Mouse (Mus musculus) hindbrain, postnatal 0 days (tissue): ENCODE results near the gene Narfl. TPM values are rescaled to one million over a fixed set of nuclear protein-coding genes. Genes with fewer than 3 reads are reported as not detected.
A peak's percentile ranks its signal among the peaks of the same experiment; 100 is the strongest.
"Not testable (repeated sequence)": the region's sequence is repeated elsewhere in the genome, so short reads cannot be mapped to it uniquely, and the experiment has no call there.

Experiments
- ATAC-seq: fragments of 200-750 bp; cut with Nextera tagmentation; 2 replicates; pipeline ENCODE4 v1.8.0; 2017; ENCODE audit warnings: mild to moderate bottlenecking, moderate TSS enrichment, moderate library complexity
- DNase-seq: peaks from one replicate; pipeline ENCODE4 v3.0.0-alpha.2; 2015; ENCODE audit warnings: low spot score
- H3K27ac ChIP-seq: fragments of 300-500 bp; sonication (generic); 2 replicates; pipeline ENCODE4 v1.5.1; 2014; ENCODE audit warnings: mild to moderate bottlenecking
- H3K27me3 ChIP-seq: fragments of 300-500 bp; sonication (generic); 2 replicates; pipeline ENCODE4 v1.6.1; 2014; ENCODE audit warnings: low read length, mixed read lengths; ENCODE audit not compliant: insufficient read depth
- H3K36me3 ChIP-seq: fragments of 300-500 bp; sonication (generic); 2 replicates; pipeline ENCODE4 v1.6.1; 2014; ENCODE audit warnings: low read length, mixed read lengths; ENCODE audit not compliant: insufficient read depth
- H3K4me1 ChIP-seq: fragments of 300-500 bp; sonication (generic); 2 replicates; pipeline ENCODE4 v1.6.1; 2014; ENCODE audit warnings: antibody characterized with exemption, low read length, mixed read lengths; ENCODE audit not compliant: insufficient read depth
- H3K4me2 ChIP-seq: fragments of 300-500 bp; sonication (generic); 2 replicates; pipeline ENCODE4 v1.6.1; 2014; ENCODE audit warnings: low read depth, mild to moderate bottlenecking, low read length, moderate library complexity, mixed read lengths
- H3K4me3 ChIP-seq: fragments of 300-500 bp; sonication (generic); 2 replicates; pipeline ENCODE4 v1.5.1; 2014; ENCODE audit warnings: low read length
- H3K9ac ChIP-seq: fragments of 300-500 bp; sonication (generic); replicated peaks from 2 replicates; pipeline ENCODE4 v1.6.1; 2014; ENCODE audit warnings: mild to moderate bottlenecking, low read length, moderate library complexity, mixed read lengths
- H3K9me3 ChIP-seq: fragments of 300-500 bp; sonication (generic); 2 replicates; pipeline ENCODE4 v1.6.1; 2016; ENCODE audit warnings: low read length, mixed read lengths
- CTCF ChIP-seq: IDR thresholded peaks from 2 replicates; pipeline ENCODE4 v1.5.1; 2016; ENCODE audit warnings: antibody characterized with exemption, control low read depth, low read depth
- WGBS: fragments of 180-500 bp; shearing (Covaris S2); extraction: QIAGEN DNeasy Blood & Tissue Kit; methylation state at CpG from one replicate; pipeline ENCODE4 v1.1.7; 2014; 5-methylcytosine and 5-hydroxymethylcytosine counted together
- polyA plus RNA-seq: library from polyadenylated mRNA; unstranded; fragments of >200 nt; fragmentation: Nextera tagmentation; extraction: Ambion mirVana; gene quantifications from 2 replicates; pipeline ENCODE4 v1.2.1, GENCODE M21; 2015
- total RNA-seq: library from RNA; depleted of rRNA; stranded (reverse); fragments of >200 nt; gene quantifications from 2 replicates; pipeline ENCODE4 v1.2.3, GENCODE M21; 2014

Gene Narfl
- total and polyA plus RNA-seq, 2 experiments from 2014 or later, result 27.9 to 28.2 TPM

- not testable (repeated sequence) for H3K4me3 ChIP-seq, H3K4me2 ChIP-seq, H3K9me3 ChIP-seq, H3K9ac ChIP-seq, ATAC-seq, H3K27me3 ChIP-seq, H3K27ac ChIP-seq, DNase-seq, H3K36me3 ChIP-seq
- peak; percentile 42 for TF ChIP-seq CTCF
- peaks cover 20% of the 10 kb centered on the region for H3K4me1 ChIP-seq
- WGBS, result 36% methylated on average over 2 of the region's 2 CpGs
Measured at GRCm38 (mm10) chr17:25807452-25807851, 33.9 kb downstream of the Narfl start.

DNA sequence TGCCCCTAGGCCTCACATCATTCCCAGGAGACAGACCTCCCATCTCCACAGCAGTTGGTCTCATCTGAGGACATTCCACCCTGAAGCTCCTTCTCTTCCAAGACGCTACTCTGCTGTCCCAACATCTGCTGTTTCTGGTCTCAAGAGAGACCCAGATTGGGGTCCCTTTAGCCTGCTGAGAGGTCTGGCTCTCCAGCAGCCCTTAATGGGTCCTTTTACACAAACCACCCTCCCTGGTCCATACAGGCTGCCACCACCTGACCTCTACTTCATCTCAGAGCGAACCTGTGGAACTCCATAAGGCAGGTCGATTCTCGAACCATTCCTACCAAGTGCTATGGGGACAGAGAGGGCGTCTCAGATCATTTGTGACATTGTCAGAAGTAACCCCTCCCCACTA, 34.5 kb downstream of the Narfl start:
- Histone ChIP-seq H3K27me3 (no peaks in the 10 kb centered on the region), H3K4me2 (peak overlapping the region; percentile 75), H3K4me1 (peaks cover 20% of the 10 kb centered on the region), H3K9ac (peak overlapping the region; percentile 89), H3K4me3 (peak overlapping the region; percentile 68), H3K36me3 (no peaks in the 10 kb centered on the region), H3K9me3 (no peaks in the 10 kb centered on the region), H3K27ac (peak overlapping the region; percentile 94)
- WGBS, result 28% methylated on average over 5 of the region's 5 CpGs
- no peak for DNase-seq
- no peak for TF ChIP-seq CTCF
- ATAC-seq, result no peak

DNA sequence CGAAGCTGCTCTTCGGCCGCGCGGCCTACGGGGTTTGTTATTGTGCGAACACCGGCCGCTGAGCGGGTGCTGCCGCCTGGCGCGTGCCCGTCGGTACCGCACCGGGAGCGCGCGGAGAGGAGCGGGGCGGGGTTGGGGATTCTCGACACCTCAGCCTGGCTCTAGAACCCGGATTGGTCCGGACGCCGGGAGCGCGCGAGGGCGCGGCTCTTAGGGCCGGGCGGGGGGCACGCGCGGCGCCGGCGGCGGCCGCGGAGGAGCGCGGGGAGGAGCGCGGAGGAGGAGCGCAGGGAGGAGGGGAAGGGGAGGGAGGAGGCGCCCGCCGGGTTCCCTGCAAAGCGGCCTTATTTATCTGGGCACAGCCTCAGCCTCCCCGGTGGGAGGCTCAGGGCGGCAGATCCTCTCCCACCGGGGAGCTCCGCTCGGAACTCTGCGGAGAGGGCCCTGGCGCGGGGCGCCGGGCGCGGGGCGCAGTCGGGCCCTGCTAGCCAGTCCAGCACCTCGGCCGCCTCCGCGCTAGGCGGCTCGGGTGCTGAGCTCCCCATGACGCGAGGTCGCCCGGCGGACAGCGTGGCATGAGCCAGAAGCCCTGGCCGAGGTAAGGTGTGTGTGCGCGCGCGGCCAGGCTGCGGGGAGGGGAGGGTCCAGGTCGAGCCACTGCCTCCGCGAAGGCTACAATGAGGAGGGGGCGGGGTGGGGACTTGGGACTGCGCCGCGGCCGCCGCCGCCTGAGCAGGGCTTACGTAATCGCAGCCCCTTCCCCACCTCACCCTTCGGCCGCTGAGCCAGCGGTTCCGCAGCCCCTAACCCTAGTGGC, 35.4 kb downstream of the Narfl start, which contains the start of gene Fbxl16:
Fbxl16 (plus strand) TSS at position 297 of the 817 bp plus-strand sequence.
- H3K4me1 ChIP-seq, result peaks cover 26% of the 10 kb centered on the region
- H3K27ac ChIP-seq, result peak within 1 kb of the TSS; percentile 94
- WGBS, result under 1% methylated on average over 80 of the region's 100 CpGs
- no peaks in the 10 kb centered on the region for H3K36me3 ChIP-seq
- H3K9me3 ChIP-seq, result no peaks in the 10 kb centered on the region
- H3K27me3 ChIP-seq, result no peaks in the 10 kb centered on the region
- peak; percentile 86 for ATAC-seq
- peak within 1 kb of the TSS; percentile 89 for H3K9ac ChIP-seq
- TF ChIP-seq CTCF, result peak; percentile 49
- peak within 1 kb of the TSS; percentile 75 for H3K4me2 ChIP-seq
- peak within 1 kb of the TSS; percentile 68 for H3K4me3 ChIP-seq
- DNase-seq, result peak; percentile 97

DNA sequence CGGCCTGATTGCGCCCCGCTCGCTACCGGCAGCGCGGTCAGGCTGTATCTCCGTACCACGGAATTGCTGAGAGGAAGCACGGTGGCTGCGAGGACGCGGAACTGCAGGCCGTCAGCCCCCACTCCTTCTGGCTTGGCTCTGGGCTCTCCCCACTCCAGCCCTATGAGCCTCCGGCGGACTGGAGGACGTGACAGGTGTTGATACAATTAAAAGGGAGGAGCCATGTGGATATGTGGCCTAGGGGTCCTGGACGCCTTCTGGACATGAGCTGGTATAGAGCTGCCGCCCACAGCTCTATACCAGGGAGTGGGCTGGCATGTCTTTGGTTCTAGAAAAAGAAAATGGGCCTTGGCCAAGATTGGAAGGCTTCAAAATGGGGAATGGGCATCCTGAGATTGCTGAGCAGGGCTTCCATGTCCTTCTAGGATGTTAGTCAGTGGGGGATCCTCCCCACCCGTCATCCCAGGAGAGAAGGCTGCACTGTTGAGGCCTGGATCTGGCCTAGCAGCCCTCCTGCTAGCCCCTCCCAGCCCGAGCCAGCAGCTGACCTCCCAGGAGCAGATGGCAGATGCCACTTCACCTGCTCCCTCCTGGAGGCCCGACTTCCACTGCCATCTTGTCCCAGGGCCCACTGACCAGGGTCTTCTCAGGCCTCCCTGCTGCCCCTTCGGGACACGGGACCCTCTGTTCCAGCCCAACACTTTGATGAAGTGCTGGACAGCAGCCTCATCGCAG, 36.2 kb downstream of the Narfl start:
- peak; percentile 63 for ATAC-seq
- 6% methylated on average over 24 of the region's 25 CpGs for WGBS

DNA sequence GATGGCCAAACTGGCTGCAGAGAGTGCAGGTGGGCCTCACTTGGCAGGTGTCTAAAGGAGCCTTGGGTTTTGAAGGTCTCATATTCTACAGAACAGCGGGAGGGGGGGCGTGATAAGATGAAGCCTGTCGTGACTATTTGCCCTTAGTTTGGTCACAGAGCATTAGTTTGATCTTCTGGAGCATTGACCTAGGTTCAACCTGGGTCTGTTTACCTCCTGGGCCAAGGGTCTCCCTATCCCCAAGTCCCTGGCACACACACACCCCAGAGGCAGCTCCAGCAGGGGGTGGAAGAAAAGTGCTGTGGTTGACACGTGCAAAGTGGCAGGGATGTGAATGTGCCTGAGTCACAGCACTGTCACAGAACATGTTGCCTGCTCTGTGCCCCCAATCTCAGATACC, 37.3 kb downstream of the Narfl start:
- H3K27ac ChIP-seq, result no peak overlapping the region
- peak overlapping the region; percentile 68; the same call in 1 of the 2 replicates for H3K4me3 ChIP-seq
- H3K36me3 ChIP-seq, result no peaks in the 10 kb centered on the region
- 74% methylated on average over 4 of the region's 4 CpGs for WGBS
- ATAC-seq (no peak), DNase-seq (no peak)
- H3K9me3 ChIP-seq, result no peaks in the 10 kb centered on the region
- no peak for TF ChIP-seq CTCF
- peaks cover 26% of the 10 kb centered on the region for H3K4me1 ChIP-seq
- H3K27me3 ChIP-seq, result no peaks in the 10 kb centered on the region
- H3K4me2 ChIP-seq, result peak overlapping the region; percentile 75
- peak overlapping the region; percentile 89; the same call in 1 of the 2 replicates for H3K9ac ChIP-seq

More for the DNA sequence above, 36.2 kb downstream of the Narfl start:
- DNase-seq, result peak; percentile 61
- Histone ChIP-seq H3K36me3 (no peaks in the 10 kb centered on the region), H3K27me3 (no peaks in the 10 kb centered on the region), H3K4me1 (peaks cover 26% of the 10 kb centered on the region), H3K9ac (peak overlapping the region; percentile 89), H3K4me3 (peak overlapping the region; percentile 68), H3K4me2 (peak overlapping the region; percentile 75), H3K27ac (peak overlapping the region; percentile 94), H3K9me3 (no peaks in the 10 kb centered on the region)
- TF ChIP-seq CTCF, result 0 out of 2 replicates have a peak, but pooled peaks have one; percentile 15

- TF ChIP-seq CTCF, result peak; percentile 77
- 0 out of 2 replicates have a peak overlapping the region, but pooled peaks have one; percentile 29 for H3K27ac ChIP-seq
Measured at GRCm38 (mm10) chr17:25813471-25813870, 39.9 kb downstream of the Narfl start.

More at GRCm38 (mm10) chr17:25813471-25813870, 39.9 kb downstream of the Narfl start:
- Histone ChIP-seq H3K4me2 (peak overlapping the region; percentile 46), H3K4me1 (peaks cover 21% of the 10 kb centered on the region), H3K36me3 (peaks cover 11% of the 10 kb centered on the region; the same call in 1 of the 2 replicates), H3K9ac (peak overlapping the region; percentile 35), H3K4me3 (peak overlapping the region; percentile 8; the same call in 1 of the 2 replicates), H3K9me3 (no peaks in the 10 kb centered on the region), H3K27me3 (no peaks in the 10 kb centered on the region)
- ATAC-seq (peak; percentile 32; the same call in 1 of the 2 replicates), DNase-seq (peak; percentile 82)
- 2% methylated on average over 20 of the region's 20 CpGs for WGBS
